Mouse (Mus musculus) stomach, postnatal 0 days (tissue): ENCODE data around the gene Slc16a8.

Experiments used
- CTCF ChIP-seq: IDR thresholded peaks from 2 replicates; pipeline ENCODE4 v1.5.1; 2016; ENCODE audit warnings: antibody characterized with exemption, low read depth, mild to moderate bottlenecking, moderate library complexity
- EP300 ChIP-seq: optimal IDR thresholded peaks from 2 replicates; pipeline ENCODE3; 2016; ENCODE audit warnings: antibody characterized with exemption

- no peak for TF ChIP-seq CTCF
- TF ChIP-seq EP300: no peak
Measured at GRCm38 (mm10) chr15:79212750-79213446, 41.7 kb downstream of the Slc16a8 start.
